Mouse (Mus musculus) kidney, postnatal 0 days (tissue): ENCODE measurements at regions not wholly inside any gene's neighbourhood (a gene's known extent, or its start where the extent isn't known, plus 50 kb on each side); places are given as distances from the start of the nearest gene placed in this dataset.

Source experiments
- ATAC-seq: fragments of 200-750 bp; cut with Nextera tagmentation; replicated peaks from 2 replicates; pipeline ENCODE4 v1.8.0; 2017; ENCODE audit warnings: low read depth, moderate number of reproducible peaks, moderate TSS enrichment, moderate library complexity; ENCODE audit not compliant: low FRiP score
- DNase-seq: peaks from one replicate; pipeline ENCODE4 v3.0.0-alpha.2; 2016; ENCODE audit warnings: low spot score
- H3K27ac ChIP-seq: fragments of 300-500 bp; sonication (generic); 2 replicates; pipeline ENCODE4 v1.5.1; 2014; ENCODE audit warnings: mild to moderate bottlenecking
- H3K27me3 ChIP-seq: fragments of 300-500 bp; sonication (generic); 2 replicates; pipeline ENCODE4 v1.6.1; 2014; ENCODE audit warnings: low read length, mixed read lengths; ENCODE audit not compliant: insufficient read depth
- H3K36me3 ChIP-seq: fragments of 300-500 bp; sonication (generic); 2 replicates; pipeline ENCODE4 v1.6.1; 2014; ENCODE audit warnings: low read length, mixed read lengths; ENCODE audit not compliant: insufficient read depth
- H3K4me1 ChIP-seq: fragments of 300-500 bp; sonication (generic); replicated peaks from 2 replicates; pipeline ENCODE4 v1.6.1; 2014; ENCODE audit warnings: antibody characterized with exemption, low read length, mixed read lengths; ENCODE audit not compliant: insufficient read depth
- H3K4me2 ChIP-seq: fragments of 300-500 bp; sonication (generic); 2 replicates; pipeline ENCODE4 v1.6.1; 2014; ENCODE audit warnings: mild to moderate bottlenecking, low read length, moderate library complexity, mixed read lengths
- H3K4me3 ChIP-seq: fragments of 300-500 bp; sonication (generic); replicated peaks from 2 replicates; pipeline ENCODE4 v1.5.1; 2014; ENCODE audit warnings: low read depth, low read length
- H3K9ac ChIP-seq: fragments of 300-500 bp; sonication (generic); 2 replicates; pipeline ENCODE4 v1.6.1; 2014; ENCODE audit warnings: low read depth, low read length
- H3K9me3 ChIP-seq: fragments of 300-500 bp; sonication (generic); replicated peaks from 2 replicates; pipeline ENCODE4 v1.6.1; 2016; ENCODE audit warnings: low read length, inconsistent platforms, mixed read lengths
- CTCF ChIP-seq: IDR thresholded peaks from 2 replicates; pipeline ENCODE4 v1.5.1; 2016; ENCODE audit warnings: antibody characterized with exemption, low read depth, mild to moderate bottlenecking, moderate library complexity
- WGBS: fragments of 180-500 bp; shearing (Covaris S2); extraction: QIAGEN DNeasy Blood & Tissue Kit; methylation state at CpG from one replicate; pipeline ENCODE4 v1.1.7; 2014; 5-methylcytosine and 5-hydroxymethylcytosine counted together

GRCm38 (mm10) chr17:84895526-84895925, 61.0 kb upstream of the Ppm1b start:
- no peak overlapping the region for H3K27ac ChIP-seq
- no peaks in the 10 kb centered on the region for H3K4me1 ChIP-seq
- H3K9me3 ChIP-seq, result no peaks in the 10 kb centered on the region
- no peak for TF ChIP-seq CTCF
- ATAC-seq, result no peak
- H3K4me2 ChIP-seq, result no peak overlapping the region
- H3K9ac ChIP-seq, result no peak overlapping the region
- H3K27me3 ChIP-seq, result no peaks in the 10 kb centered on the region
- DNase-seq, result no peak
- 69% methylated on average over 3 of the region's 3 CpGs for WGBS
- H3K4me3 ChIP-seq, result no peak overlapping the region
- H3K36me3 ChIP-seq, result no peaks in the 10 kb centered on the region

GRCm38 (mm10) chr17:84896572-84896971, 60.0 kb upstream of the Ppm1b start:
- Histone ChIP-seq H3K4me3 (no peak overlapping the region), H3K4me1 (no peaks in the 10 kb centered on the region), H3K9ac (no peak overlapping the region), H3K27ac (no peak overlapping the region), H3K9me3 (no peaks in the 10 kb centered on the region), H3K27me3 (no peaks in the 10 kb centered on the region), H3K36me3 (no peaks in the 10 kb centered on the region), H3K4me2 (no peak overlapping the region)
- TF ChIP-seq CTCF, result no peak
- ATAC-seq (no peak), DNase-seq (no peak)
- WGBS, result 75% methylated on average over 5 of the region's 5 CpGs

DNA sequence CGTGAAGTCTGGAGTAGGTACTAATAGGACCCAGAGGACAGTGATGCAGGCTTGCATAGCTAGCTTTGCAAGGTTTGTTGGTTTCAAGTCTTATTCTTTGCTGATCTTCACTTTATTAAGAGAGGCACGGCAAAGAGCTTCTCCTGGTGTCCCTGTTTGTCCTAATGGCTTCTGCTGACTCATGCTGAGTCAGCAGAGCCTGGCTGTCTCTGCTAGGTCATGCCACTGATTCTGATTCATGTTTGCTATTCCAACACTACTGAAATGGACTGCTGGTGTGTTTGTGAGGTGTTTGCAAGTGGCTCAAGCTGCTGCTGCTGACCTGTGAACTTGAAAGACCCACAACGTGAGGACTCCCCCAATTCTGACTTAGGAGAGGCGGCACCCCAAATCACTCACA, 58.1 kb upstream of the Ppm1b start:
- no peak for ATAC-seq
- DNase-seq, result no peak

DNA sequence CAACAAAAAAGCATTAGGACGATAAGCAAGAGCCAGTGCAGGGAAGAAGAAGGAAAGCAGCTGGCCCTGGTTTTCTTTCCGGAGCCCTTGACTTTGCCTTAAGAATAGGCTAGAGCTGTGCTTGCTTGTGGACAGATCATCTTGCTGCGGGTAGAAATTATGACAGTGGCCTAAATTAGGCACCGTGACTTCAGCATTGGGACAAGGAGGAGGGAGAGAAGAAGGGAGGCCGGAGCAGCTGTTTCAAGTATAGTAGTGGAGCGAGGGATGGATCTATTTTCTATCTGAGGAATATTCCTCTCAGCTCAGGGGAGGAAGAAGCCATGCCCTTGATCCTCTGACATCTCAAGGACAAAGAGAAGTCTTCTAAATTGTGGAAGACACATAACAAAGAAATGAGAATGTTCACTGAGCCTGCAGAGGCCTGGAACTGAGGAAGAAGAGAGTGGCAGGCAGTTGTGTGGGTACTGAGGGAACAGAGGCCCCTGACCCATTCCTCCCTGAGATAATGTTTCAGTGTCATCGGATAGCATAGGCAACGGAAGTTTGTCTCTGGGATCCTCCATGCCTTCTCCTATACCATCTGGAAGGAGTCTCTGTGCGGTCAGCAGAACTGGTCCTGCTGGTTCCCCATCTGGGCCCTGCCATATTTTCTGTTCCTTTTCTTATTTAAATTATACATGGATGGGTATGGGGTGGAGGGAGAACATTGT, 52.8 kb upstream of the Ppm1b start:
- Histone ChIP-seq H3K27ac (no peak overlapping the region), H3K4me2 (no peak overlapping the region), H3K9me3 (no peaks in the 10 kb centered on the region), H3K36me3 (no peaks in the 10 kb centered on the region), H3K27me3 (no peaks in the 10 kb centered on the region), H3K4me3 (no peak overlapping the region), H3K4me1 (no peaks in the 10 kb centered on the region), H3K9ac (no peak overlapping the region)
- 43% methylated on average over 9 of the region's 9 CpGs for WGBS
- ATAC-seq, result no peak
- TF ChIP-seq CTCF, result no peak
- peak; percentile 51 for DNase-seq

More for the DNA sequence above, 58.1 kb upstream of the Ppm1b start:
- Histone ChIP-seq H3K4me1 (no peaks in the 10 kb centered on the region), H3K4me2 (no peak overlapping the region), H3K36me3 (no peaks in the 10 kb centered on the region), H3K27me3 (no peaks in the 10 kb centered on the region), H3K4me3 (no peak overlapping the region), H3K9me3 (no peaks in the 10 kb centered on the region), H3K27ac (no peak overlapping the region), H3K9ac (no peak overlapping the region)
- WGBS, result 92% methylated on average over 4 of the region's 4 CpGs
- no peak for TF ChIP-seq CTCF
